Mouse (Mus musculus) ES-E14 (cell line): ENCODE results near the gene Atp8a1.

Source experiments
- CHD2 ChIP-seq: IDR thresholded peaks from 2 replicates; pipeline ENCODE4 v1.6.1; 2014; ENCODE audit warnings: mild to moderate bottlenecking, low read depth, low read length, inconsistent platforms
- ZNF384 ChIP-seq: IDR thresholded peaks from 2 replicates; pipeline ENCODE4 v1.6.1; 2012; ENCODE audit warnings: low read depth, low read length, inconsistent platforms

DNA sequence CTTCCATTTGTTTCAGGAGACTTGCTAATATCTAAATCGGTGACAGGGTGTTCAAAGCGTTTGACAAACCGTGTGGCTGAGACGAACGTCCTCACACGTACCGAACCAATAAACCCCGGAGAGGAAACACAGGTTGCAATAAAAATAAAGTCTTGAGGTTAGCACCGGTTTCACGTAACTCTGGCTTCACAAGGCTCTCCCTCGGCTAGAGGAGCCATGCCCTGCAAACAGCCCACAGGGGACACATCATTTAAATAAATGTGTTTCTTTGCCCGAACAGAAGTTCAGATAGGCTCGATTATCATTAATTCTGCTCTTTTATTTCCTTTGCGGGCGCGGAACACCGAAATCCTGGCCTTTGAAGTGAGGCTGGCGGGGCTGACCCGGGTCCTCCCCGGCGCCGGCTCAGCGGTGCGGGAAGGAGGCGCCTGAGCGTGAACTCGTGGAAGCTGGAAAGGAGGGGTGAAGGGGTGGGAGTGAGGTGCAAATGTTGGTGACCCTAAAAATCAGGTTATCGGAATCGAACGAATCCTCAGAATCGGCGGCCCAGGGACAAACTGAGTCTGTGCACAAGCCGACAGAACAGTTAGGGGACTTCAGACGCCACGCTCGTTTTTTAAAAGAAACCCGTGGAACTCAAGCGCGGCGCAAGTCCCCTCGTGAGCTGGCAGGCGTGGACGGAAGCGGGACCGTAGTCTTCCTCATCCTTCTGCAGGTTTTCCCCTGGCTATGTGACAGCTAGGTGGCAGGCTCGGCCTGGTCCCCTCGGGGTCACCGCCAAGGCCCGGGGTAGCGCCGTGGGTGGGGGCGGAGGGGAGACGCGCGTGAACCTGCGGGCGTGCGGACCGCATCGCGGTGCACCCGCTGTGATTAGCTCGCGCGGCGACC lies 240.1 kb downstream of the Atp8a1 start:
- TF ChIP-seq ZNF384 (no peak), CHD2 (no peak)
